Mouse (Mus musculus): ENCODE measurements at regions not wholly inside any gene's neighbourhood (a gene's known extent, or its start where the extent isn't known, plus 50 kb on each side); places are given as distances from the start of the nearest gene placed in this dataset.
"Not testable (repeated sequence)": the region's sequence is repeated elsewhere in the genome, so short reads cannot be mapped to it uniquely, and the experiment has no call there.

GRCm38 (mm10) chr17:62160301-62160700 lies 720.8 kb downstream of the Efna5 start:
- no peak for TF ChIP-seq CTCF (IDR thresholded peaks at IDR 0.05)
- intact Hi-C loops (cut with DNase I), result no loop called here
- H3K27ac ChIP-seq, result no peak overlapping the region

GRCm38 (mm10) chr17:62135050-62135449 lies 746.1 kb downstream of the Efna5 start:
- intact Hi-C loops (cut with DNase I), result no loop called here
- DNase-seq (ENCODE audit: extremely low spot score in 1 of 2, low spot score in 2 of 2), result no peak

More at GRCm38 (mm10) chr17:62160301-62160700, 720.8 kb downstream of the Efna5 start:
- H3K4me3 ChIP-seq, result no peak overlapping the region
- DNase-seq (ENCODE audit: extremely low spot score in 1 of 2, low spot score in 2 of 2), result no peak

DNA sequence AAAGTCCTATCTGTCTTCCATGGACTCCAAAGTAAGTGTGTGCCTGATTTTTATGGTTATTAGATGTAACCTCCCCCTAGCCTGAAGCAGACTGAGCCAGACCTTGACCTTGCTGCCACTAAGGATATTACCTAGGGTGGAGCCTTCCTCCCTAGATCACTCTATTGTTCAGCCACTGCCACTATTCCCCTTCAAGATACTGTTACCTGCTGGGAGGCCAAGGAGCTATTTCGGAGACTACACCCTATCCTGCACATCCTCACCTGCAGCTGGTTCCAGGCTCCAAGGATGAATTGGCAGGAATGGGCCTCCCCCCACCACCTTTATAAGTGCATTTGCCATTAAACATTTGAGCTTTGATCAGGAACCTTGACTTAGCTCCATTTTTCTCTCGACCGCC lies 769.4 kb downstream of the Efna5 start:
- H3K4me3 ChIP-seq; DNase-seq (ENCODE audit: extremely low spot score in 1 of 2, low spot score in 2 of 2); intact Hi-C loops (cut with DNase I); H3K27ac ChIP-seq: not testable (repeated sequence)

More at GRCm38 (mm10) chr17:62135050-62135449, 746.1 kb downstream of the Efna5 start:
- no peak overlapping the region for H3K27ac ChIP-seq
- H3K4me3 ChIP-seq, result no peak overlapping the region
- no peak for TF ChIP-seq CTCF (IDR thresholded peaks at IDR 0.05)

DNA sequence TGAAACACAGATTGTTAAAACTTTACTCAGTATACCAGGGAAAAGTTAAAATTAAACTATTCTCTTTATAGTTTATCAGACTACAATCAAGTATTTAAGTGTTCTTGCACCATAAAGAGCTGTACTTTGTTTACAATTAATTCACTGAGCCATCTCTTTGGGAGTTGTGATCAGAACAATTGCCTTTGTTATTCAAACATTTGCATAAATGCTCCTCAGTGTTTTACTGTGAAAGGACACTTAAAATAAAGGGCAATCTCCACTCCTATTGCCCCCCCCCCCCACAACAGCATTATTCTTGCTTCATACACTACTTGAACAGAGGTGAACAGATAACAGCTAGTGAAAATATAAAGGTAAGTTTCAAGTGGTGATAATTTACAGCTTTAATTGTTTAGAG lies 772.1 kb downstream of the Efna5 start:
- Histone ChIP-seq H3K27ac (no peak overlapping the region), H3K4me3 (no peak overlapping the region)
- no peak for TF ChIP-seq CTCF (IDR thresholded peaks at IDR 0.05)
- DNase-seq (ENCODE audit: extremely low spot score in 1 of 2, low spot score in 2 of 2), result no peak
- intact Hi-C loops (cut with DNase I), result no loop called here

- no peak for DNase-seq (ENCODE audit: extremely low spot score in 1 of 2, low spot score in 2 of 2)
- TF ChIP-seq CTCF (IDR thresholded peaks at IDR 0.05), result no peak
- intact Hi-C loops (cut with DNase I), result no loop called here
- no peak overlapping the region for H3K27ac ChIP-seq
- H3K4me3 ChIP-seq, result no peak overlapping the region
These were observed 797.8 kb downstream of the Efna5 start for GRCm38 (mm10) chr17:62083281-62083680.

GRCm38 (mm10) chr17:62077604-62078003 lies 803.5 kb downstream of the Efna5 start:
- Histone ChIP-seq H3K27ac (no peak overlapping the region), H3K4me3 (no peak overlapping the region)
- intact Hi-C loops (cut with DNase I), result no loop called here
- no peak for TF ChIP-seq CTCF (IDR thresholded peaks at IDR 0.05)
- peak; percentile 17 to 18 for DNase-seq (ENCODE audit: extremely low spot score in 1 of 2, low spot score in 2 of 2)

DNA sequence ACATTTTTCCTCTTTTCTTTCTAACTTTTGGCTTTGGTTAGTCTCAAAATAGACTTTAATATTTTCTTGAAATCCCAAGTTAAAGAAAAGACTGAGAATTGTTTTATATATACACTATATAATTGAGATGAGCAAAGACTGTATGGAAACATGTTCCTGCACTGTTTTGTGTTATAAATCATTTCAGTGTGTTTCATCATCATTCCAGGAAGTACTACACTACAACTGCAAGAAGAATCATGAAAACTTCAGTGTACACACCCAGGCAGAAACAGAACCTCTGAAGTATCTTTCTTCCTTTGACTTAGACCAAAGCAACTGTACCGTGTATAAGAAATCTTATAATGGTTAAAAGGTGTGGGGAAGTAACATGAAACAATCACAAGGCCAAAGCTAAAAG lies 816.2 kb downstream of the Efna5 start:
- Histone ChIP-seq H3K4me3 (no peak overlapping the region), H3K27ac (no peak overlapping the region)
- DNase-seq (ENCODE audit: extremely low spot score in 1 of 2, low spot score in 2 of 2), result no peak
- intact Hi-C loops (cut with DNase I), result no loop called here
- no peak for TF ChIP-seq CTCF (IDR thresholded peaks at IDR 0.05)

DNA sequence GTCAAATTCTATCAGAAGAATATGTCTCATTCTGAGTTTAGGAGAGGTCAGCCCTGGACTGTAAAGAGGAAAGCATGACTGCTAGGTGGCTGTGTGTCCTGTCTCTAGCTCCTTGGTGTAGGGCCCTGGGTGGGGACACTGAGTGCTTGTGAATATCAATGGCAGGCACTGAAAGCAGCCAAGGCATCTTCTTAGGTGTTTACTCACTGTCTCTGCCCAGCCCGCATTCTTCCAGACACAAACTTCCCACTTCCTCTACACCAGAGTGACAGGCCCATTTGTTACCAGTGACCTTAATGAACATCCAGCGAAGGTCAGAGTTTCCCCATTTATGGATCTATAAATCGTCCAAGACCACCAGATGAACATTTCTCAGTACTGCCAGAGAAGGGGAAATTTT lies 823.1 kb downstream of the Efna5 start:
- Histone ChIP-seq H3K27ac (no peak overlapping the region), H3K4me3 (no peak overlapping the region)
- DNase-seq (ENCODE audit: extremely low spot score in 1 of 2, low spot score in 2 of 2), result no peak
- TF ChIP-seq CTCF (IDR thresholded peaks at IDR 0.05), result no peak
- intact Hi-C loops (cut with DNase I), result no loop called here

DNA sequence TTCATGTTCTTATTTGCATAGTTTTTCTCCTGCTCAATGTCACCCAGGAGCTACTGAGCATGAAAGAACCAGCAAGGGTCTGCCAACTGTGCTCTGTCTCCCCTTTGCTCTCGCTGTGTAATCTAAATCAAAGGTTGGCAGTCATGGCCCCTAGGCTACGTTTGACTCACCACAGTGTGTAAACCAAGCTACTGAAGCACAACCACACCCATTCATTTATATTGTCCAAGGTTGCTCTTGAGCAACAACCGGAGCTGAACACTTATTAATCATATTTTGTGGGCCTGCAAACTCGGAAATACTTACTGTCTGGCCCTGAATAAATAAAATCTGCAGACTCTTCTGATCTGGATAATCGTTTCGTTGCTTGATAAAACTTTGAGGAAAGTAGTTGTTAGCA lies 826.3 kb downstream of the Efna5 start:
- Histone ChIP-seq H3K4me3 (no peak overlapping the region), H3K27ac (no peak overlapping the region)
- intact Hi-C loops (cut with DNase I), result no loop called here
- DNase-seq (ENCODE audit: extremely low spot score in 1 of 2, low spot score in 2 of 2), result no peak
- no peak for TF ChIP-seq CTCF (IDR thresholded peaks at IDR 0.05)

DNA sequence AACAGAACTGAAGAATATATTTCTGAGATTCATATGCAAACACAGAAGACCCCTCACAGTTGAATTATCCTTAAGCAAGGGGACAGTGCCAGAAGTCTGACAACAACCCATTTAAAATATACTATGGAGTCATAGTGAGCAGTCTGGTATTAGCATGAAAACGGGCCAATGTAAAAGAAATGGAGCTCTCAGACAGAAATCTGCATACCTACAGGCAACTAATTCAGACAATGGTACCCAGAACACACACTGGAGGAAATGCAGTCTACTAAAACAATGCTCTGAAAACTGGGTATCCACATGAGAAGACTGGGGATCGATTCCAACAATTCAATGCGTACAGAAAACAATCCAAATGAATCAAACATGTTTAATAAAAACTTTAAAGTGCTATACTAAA lies 832.1 kb downstream of the Efna5 start:
- no peak for DNase-seq (ENCODE audit: extremely low spot score in 1 of 2, low spot score in 2 of 2)
- TF ChIP-seq CTCF (IDR thresholded peaks at IDR 0.05), result no peak
- intact Hi-C loops (cut with DNase I), result no loop called here

DNA sequence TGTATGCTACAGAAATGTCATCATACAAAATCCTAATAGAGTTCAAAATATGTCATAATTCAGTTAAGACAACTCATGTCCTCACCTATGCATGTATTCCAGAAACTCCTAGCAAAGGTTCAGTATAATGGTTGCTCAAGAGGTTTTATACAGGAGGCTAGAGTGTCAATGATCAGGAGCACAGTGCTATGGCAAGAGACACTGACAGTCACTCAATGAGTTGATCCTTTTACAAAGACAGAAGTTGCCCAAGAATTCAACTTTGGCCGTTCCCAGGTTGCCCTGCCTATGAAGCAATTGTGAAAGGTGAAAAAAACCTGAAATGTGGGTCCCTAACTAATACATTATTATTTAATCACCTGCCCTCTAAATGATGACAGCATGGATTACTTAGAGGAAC lies 850.5 kb downstream of the Efna5 start:
- H3K27ac ChIP-seq, result no peak overlapping the region
- no peak overlapping the region for H3K4me3 ChIP-seq
- intact Hi-C loops (cut with DNase I), result no loop called here
- DNase-seq (ENCODE audit: extremely low spot score in 1 of 2, low spot score in 2 of 2), result no peak
- TF ChIP-seq CTCF (IDR thresholded peaks at IDR 0.05), result no peak

More for the DNA sequence above, 832.1 kb downstream of the Efna5 start:
- Histone ChIP-seq H3K27ac (no peak overlapping the region), H3K4me3 (no peak overlapping the region)

Data from left cerebral cortex, adult 2 months (tissue).